Mouse (Mus musculus) stomach, postnatal 0 days (tissue): ENCODE measurements around the gene Col13a1. TPM values are rescaled to one million over a fixed set of nuclear protein-coding genes. Genes with fewer than 3 reads are reported as not detected.

Experiments
- ATAC-seq: fragments of 200-750 bp; cut with Nextera tagmentation; 2 replicates; pipeline ENCODE4 v1.8.0; 2017; ENCODE audit not compliant: low FRiP score, low TSS enrichment
- DNase-seq: peaks from one replicate; pipeline ENCODE4 v3.0.0-alpha.2; 2016; ENCODE audit warnings: low spot score
- H3K27ac ChIP-seq: fragments of 300-500 bp; sonication (generic); replicated peaks from 2 replicates; pipeline ENCODE4 v1.5.1; 2014; ENCODE audit warnings: mild to moderate bottlenecking, control low read depth
- H3K27me3 ChIP-seq: fragments of 300-500 bp; sonication (generic); 2 replicates; pipeline ENCODE4 v1.6.1; 2014; ENCODE audit warnings: low read length; ENCODE audit not compliant: control insufficient read depth, insufficient read depth
- H3K36me3 ChIP-seq: fragments of 300-500 bp; sonication (generic); 2 replicates; pipeline ENCODE4 v1.6.1; 2014; ENCODE audit warnings: low read length, mixed read lengths; ENCODE audit not compliant: control insufficient read depth, insufficient read depth
- H3K4me1 ChIP-seq: fragments of 300-500 bp; sonication (generic); replicated peaks from 2 replicates; pipeline ENCODE4 v1.6.1; 2014; ENCODE audit warnings: antibody characterized with exemption; ENCODE audit not compliant: control insufficient read depth, insufficient read depth
- H3K4me2 ChIP-seq: fragments of 300-500 bp; sonication (generic); replicated peaks from 2 replicates; pipeline ENCODE4 v1.6.1; 2014; ENCODE audit warnings: low read depth, mild to moderate bottlenecking, control low read depth, moderate library complexity
- H3K4me3 ChIP-seq: fragments of 300-500 bp; sonication (generic); 2 replicates; pipeline ENCODE4 v1.5.1; 2014; ENCODE audit warnings: low read depth, low read length, control low read depth
- H3K9ac ChIP-seq: fragments of 300-500 bp; sonication (generic); 2 replicates; pipeline ENCODE4 v1.6.1; 2014; ENCODE audit warnings: mild to moderate bottlenecking, low read length, control low read depth, mixed read lengths
- H3K9me3 ChIP-seq: fragments of 300-500 bp; sonication (generic); 2 replicates; pipeline ENCODE4 v1.6.1; 2016; ENCODE audit warnings: low read length; ENCODE audit not compliant: control insufficient read depth
- CTCF ChIP-seq: IDR thresholded peaks from 2 replicates; pipeline ENCODE4 v1.5.1; 2016; ENCODE audit warnings: antibody characterized with exemption, low read depth, mild to moderate bottlenecking, moderate library complexity
- EP300 ChIP-seq: optimal IDR thresholded peaks from 2 replicates; pipeline ENCODE3; 2016; ENCODE audit warnings: antibody characterized with exemption
- WGBS: fragments of 180-500 bp; shearing (Covaris S2); extraction: QIAGEN DNeasy Blood & Tissue Kit; methylation state at CpG from one replicate; pipeline ENCODE4 v1.1.7; 2014; 5-methylcytosine and 5-hydroxymethylcytosine counted together
- polyA plus RNA-seq: library from polyadenylated mRNA; unstranded; fragments of >200 nt; fragmentation: Nextera tagmentation; extraction: Ambion mirVana; gene quantifications from 2 replicates; pipeline ENCODE4 v1.2.1, GENCODE M21; 2015

The Col13a1 gene
- polyA plus RNA-seq, 1 experiment from 2014 or later, result 2.3 TPM

GRCm38 (mm10) chr10:61942719-61943118 is 36.2 kb downstream of the Col13a1 start:
- no peak overlapping the region for H3K9ac ChIP-seq
- no peaks in the 10 kb centered on the region for H3K36me3 ChIP-seq
- WGBS, result 33% methylated on average over 2 of the region's 2 CpGs
- no peaks in the 10 kb centered on the region for H3K4me1 ChIP-seq
- no peak overlapping the region for H3K4me2 ChIP-seq
- H3K9me3 ChIP-seq, result no peaks in the 10 kb centered on the region
- ATAC-seq, result no peak
- H3K4me3 ChIP-seq, result no peak overlapping the region
- H3K27ac ChIP-seq, result no peak overlapping the region
- TF ChIP-seq EP300 (no peak), CTCF (no peak)
- no peak for DNase-seq
- no peaks in the 10 kb centered on the region for H3K27me3 ChIP-seq

- no peak for TF ChIP-seq EP300
- TF ChIP-seq CTCF, result no peak
Observed at GRCm38 (mm10) chr10:61936211-61937121, 42.4 kb downstream of the Col13a1 start.

GRCm38 (mm10) chr10:61931678-61932077 is 47.2 kb downstream of the Col13a1 start:
- 53% methylated on average over 6 of the region's 6 CpGs for WGBS

More at GRCm38 (mm10) chr10:61936211-61937121, 42.4 kb downstream of the Col13a1 start:
- Histone ChIP-seq H3K4me3 (0 out of 2 replicates have a peak overlapping the region, but pooled peaks have one; percentile 0), H3K4me2 (peak overlapping the region; percentile 38), H3K36me3 (no peaks in the 10 kb centered on the region), H3K9me3 (no peaks in the 10 kb centered on the region), H3K27me3 (no peaks in the 10 kb centered on the region), H3K9ac (no peak overlapping the region), H3K4me1 (no peaks in the 10 kb centered on the region), H3K27ac (no peak overlapping the region)
- peak; percentile 29 for DNase-seq
- peak; percentile 32 for ATAC-seq
- 4% methylated on average over 25 of the region's 28 CpGs for WGBS

GRCm38 (mm10) chr10:61929901-61930300 is 49.0 kb downstream of the Col13a1 start:
- no peaks in the 10 kb centered on the region for H3K9me3 ChIP-seq
- no peak overlapping the region for H3K9ac ChIP-seq
- no peaks in the 10 kb centered on the region for H3K36me3 ChIP-seq
- H3K27ac ChIP-seq, result no peak overlapping the region
- H3K27me3 ChIP-seq, result no peaks in the 10 kb centered on the region
- TF ChIP-seq CTCF (no peak), EP300 (no peak)
- WGBS, result 78% methylated on average over 6 of the region's 6 CpGs
- 0 out of 2 replicates have a peak, but pooled peaks cover 2% of the 10 kb centered on the region for H3K4me1 ChIP-seq
- no peak overlapping the region for H3K4me3 ChIP-seq
- DNase-seq (no peak), ATAC-seq (no peak)
- H3K4me2 ChIP-seq, result no peak overlapping the region

More at GRCm38 (mm10) chr10:61931678-61932077, 47.2 kb downstream of the Col13a1 start:
- Histone ChIP-seq H3K4me1 (0 out of 2 replicates have a peak, but pooled peaks cover 2% of the 10 kb centered on the region), H3K27ac (no peak overlapping the region), H3K27me3 (no peaks in the 10 kb centered on the region), H3K36me3 (no peaks in the 10 kb centered on the region), H3K9ac (no peak overlapping the region), H3K4me3 (no peak overlapping the region), H3K9me3 (no peaks in the 10 kb centered on the region), H3K4me2 (no peak overlapping the region)
- DNase-seq (no peak), ATAC-seq (no peak)
- TF ChIP-seq CTCF, result no peak
- TF ChIP-seq EP300, result no peak

- no peaks in the 10 kb centered on the region for H3K36me3 ChIP-seq
- no peak overlapping the region for H3K4me2 ChIP-seq
- no peak overlapping the region for H3K4me3 ChIP-seq
- peak; percentile 62 for ATAC-seq
- H3K9me3 ChIP-seq, result no peaks in the 10 kb centered on the region
- H3K27ac ChIP-seq, result 0 out of 2 replicates have a peak overlapping the region, but pooled peaks have one; percentile 24
- TF ChIP-seq EP300 (no peak), CTCF (no peak)
- 19% methylated on average over 24 of the region's 24 CpGs for WGBS
- DNase-seq, result no peak
- 0 out of 2 replicates have a peak, but pooled peaks cover 2% of the 10 kb centered on the region for H3K4me1 ChIP-seq
- H3K9ac ChIP-seq, result 0 out of 2 replicates have a peak overlapping the region, but pooled peaks have one; percentile 8
- no peaks in the 10 kb centered on the region for H3K27me3 ChIP-seq
Observed at GRCm38 (mm10) chr10:61928725-61929651, 49.9 kb downstream of the Col13a1 start.
